Mouse (Mus musculus) embryonic stem cell, embryonic (primary cell): ENCODE results near the gene Tpk1.

Experiments used
- CTCF ChIA-PET, 4 experiments: fragments of 300-600 bp in 2 of 4; fragments of 350-600 bp in 2 of 4; sonication (Branson Sonifier 250); formaldehyde crosslinking; loops; one replicate each; lab custom pipeline; 2022; ENCODE audit warnings: inconsistent platforms in 2 of 4; lab: Charles Lee
- POLR2A ChIA-PET, 4 experiments: fragments of 300-600 bp in 2 of 4; fragments of 350-600 bp in 2 of 4; sonication (Branson Sonifier 250); formaldehyde crosslinking; loops; one replicate each; lab custom pipeline; 2022; ENCODE audit warnings: antibody characterized with exemption in 4 of 4, inconsistent platforms in 1 of 4; lab: Charles Lee

Gene Tpk1

DNA sequence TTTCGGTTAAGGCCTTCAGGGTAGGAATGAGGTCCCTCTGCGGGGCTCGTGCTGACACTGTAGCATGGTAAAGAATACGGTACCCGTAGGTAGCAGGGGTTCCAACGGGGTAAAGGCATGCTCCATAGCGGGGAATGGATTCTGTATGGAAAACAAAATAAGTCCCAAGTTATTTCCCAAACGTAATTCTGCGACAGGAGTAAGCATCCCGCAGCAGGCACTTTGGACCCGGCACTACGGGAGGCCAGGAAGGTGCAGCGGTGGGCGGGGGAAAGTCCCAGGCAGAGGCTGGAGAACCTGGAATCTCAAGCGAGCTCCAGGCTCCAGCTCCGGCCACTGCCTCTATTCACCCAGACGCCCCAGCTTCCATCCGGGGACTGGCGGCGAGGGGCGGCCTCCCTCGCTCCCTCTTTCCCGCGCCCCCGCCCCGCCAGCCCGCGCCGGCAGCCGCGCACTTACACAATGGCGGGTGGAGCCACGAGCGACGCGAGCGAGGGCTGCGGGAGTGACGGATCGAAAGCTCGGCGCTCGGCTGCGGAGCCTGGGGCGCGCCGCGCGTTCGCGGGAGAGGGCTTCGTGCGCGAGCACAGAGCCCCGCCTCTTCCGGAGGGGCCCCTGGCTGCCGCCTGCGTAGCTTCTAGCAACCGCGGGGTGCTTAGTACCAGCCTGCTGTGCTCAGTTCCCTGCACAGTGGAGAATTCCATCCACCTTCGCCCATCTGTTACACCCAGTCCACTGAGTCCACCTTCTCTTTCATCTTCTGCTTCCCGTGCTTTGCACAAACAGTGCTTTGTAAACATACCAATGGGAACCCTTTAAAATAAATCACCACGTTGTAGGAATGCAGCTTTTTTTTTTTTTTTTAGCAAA, at the start of gene Tpk1:
Gene Tpk1, minus strand, starts transcription at position 602 of the 870 bp plus-strand sequence.
- CTCF ChIA-PET = interaction anchor here in 3 of 4 experiments (0.6 to 1.0 kb wide), 4 partner anchors 10 to 613 kb away, joined by 3 read pairs; no protein-coding TSS in a partner anchor

DNA sequence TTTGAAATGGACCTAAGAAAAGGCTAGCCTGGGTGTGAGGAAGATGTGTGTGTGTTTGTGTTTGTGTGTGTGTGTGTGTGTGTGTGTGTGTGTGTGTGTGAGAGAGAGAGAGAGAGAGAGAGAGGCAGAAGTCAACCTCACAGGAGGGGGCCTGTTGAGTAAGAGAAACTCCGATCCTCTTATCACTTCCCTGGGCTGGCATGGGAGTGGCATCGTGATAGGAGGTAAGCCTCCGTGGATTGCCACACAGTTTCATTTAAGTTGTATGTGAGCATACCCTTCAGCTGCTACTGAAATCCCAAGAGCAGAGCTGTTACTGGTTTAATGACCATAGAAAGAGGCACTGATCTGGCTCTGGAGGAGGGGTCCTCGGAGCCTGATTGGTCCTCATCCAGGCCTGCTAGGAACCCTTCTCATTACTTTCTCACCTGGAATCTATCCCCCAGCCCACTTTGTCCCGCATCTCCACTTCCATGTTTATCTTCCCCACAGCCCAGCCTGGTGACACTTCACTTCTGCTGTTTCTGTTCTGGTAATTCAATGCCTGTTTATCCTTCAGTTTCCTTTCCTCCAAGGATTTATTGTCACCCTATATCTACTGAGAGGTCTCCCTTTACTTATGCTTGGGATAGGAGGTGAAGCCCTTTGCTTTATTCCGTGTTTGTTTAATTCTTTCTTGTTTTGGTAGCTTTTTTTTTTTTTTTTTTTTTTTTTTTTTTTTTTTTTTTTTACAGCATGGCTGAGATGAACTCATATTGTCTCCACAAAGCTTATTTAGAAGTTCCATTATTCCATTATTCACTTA, 36.9 kb upstream of the Tpk1 start:
- POLR2A ChIA-PET = interaction anchor here in 1 of 4 experiments (1.1 kb wide), 1 partner anchor 37 kb away, joined by 5 read pairs; the partner anchor contains the start of gene Tpk1
- CTCF ChIA-PET = no interaction called here

More for the DNA sequence above, at the start of gene Tpk1:
- POLR2A ChIA-PET = interaction anchor here (0.6 to 2.6 kb wide), 28 partner anchors 8 to 1401 kb away, joined by 3 to 22 read pairs (median 4); no protein-coding TSS in a partner anchor

DNA sequence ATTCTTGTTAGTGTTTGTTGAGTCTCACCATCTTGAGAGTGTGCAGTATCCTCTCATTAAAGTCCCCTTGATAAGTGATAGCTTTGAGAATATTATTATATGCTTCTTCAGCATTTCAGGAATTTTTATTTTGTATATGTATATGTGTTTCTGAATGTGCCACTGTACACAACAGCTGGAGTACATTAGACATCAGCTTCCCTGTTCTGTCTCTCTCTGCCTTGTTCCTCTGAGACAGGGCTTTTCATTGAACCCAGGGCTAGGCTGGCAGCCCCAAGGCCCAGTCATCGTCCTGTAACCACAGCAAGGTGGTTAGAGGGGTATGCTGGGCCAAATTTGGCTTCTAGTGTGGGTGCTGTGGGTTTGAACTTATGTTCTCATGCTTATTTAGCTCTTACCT, 25.8 kb upstream of the Tpk1 start:
- ChIA-PET CTCF (no interaction called here), POLR2A (no interaction called here)

DNA sequence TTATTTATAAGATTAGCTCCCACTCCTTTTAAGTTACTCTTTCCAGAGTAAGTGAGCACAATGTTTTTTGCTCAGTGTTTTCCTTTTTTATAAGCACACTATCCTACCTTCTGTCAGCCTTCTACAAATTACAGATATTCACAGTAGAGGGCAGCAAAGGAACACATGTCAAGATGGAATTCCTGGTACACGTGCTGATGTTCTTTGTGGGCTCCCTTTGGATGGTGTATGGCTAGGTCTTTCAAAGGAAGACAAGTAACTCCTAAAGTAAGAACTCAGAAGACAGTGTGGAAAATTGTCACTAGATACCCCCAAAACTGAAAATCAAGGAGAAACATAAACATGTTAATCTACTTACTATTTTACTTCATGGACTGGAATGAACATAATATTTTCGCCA, 19.9 kb upstream of the Tpk1 start:
- ChIA-PET CTCF (no interaction called here), POLR2A (no interaction called here)

DNA sequence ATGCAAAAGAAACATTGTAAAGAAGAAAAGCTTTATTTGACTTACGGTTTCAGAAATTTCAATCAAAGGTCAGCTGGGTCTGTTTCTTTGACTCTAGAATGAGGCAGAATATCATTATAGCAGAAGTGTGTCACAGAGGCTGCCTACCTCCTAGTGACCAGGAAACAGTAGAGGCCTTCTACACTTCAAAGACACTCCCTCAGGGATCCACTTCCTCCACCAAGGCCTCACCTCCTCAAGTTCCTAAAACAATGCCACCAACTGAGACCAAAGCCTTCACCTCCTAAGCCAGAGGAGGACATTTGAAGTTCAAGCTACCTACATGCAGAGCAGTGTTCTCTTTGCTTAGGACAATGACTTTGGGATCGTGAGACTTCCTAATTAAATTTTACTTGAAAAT, 16.5 kb upstream of the Tpk1 start:
- ChIA-PET POLR2A (interaction anchor here in 1 of 4 experiments (1.4 kb wide), 1 partner anchor 16 kb away, joined by 3 read pairs; the partner anchor contains the start of gene Tpk1), CTCF (interaction anchor here in 1 of 4 experiments (0.7 kb wide), 1 partner anchor 327 kb away, joined by 3 read pairs; no protein-coding TSS in a partner anchor)

DNA sequence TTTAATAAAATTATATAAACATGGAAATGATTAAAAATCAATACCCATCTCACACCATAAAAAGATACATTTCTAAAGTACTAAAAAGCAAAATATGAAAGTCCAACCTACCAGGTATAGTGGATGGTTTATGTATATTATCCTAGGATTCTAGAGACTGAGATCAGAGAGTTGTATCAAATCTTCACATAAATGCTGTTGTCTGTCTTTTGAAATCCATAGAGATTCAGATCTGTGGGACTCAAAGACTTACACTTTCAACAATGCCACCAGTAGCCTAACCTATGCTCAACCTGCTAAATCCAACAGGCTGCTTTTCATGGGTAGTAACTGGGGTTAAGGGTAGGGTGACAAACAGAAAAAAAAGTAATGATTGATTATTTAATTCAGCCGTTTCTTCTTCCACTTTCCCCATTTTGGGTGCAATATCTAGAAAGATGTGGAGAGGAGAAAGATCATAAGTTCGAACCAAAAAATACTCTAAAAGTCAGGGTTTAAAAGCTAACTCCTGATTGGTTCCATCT, 12.7 kb upstream of the Tpk1 start:
- ChIA-PET POLR2A (interaction anchor here in 2 of 4 experiments (1.2 to 1.4 kb wide), 2 partner anchors 13 kb away, joined by 3 to 6 read pairs; partner anchors contain the start of gene Tpk1 (in 2 of the 2)), CTCF (no interaction called here)

DNA sequence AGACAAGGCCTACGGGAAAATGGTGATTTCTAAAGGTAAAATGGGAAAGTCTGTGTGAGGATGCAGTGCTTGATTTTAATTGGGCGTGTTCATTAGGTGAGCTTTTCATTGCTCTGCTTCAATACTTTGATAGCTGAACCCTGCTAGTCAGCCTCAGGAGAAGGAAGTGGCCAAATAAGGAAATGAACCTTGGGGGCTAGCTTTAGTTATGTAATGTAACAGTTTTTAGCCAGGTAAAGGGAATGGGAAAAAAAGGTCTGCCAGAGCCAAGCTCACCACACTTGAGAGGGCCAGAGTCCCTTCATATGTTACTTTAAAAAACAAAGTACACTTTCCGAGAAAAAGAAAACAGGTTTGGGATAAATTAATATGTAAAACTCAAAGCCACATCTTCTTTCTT, 11.5 kb upstream of the Tpk1 start:
- CTCF ChIA-PET = no interaction called here
- POLR2A ChIA-PET = interaction anchor here in 1 of 4 experiments (1.0 kb wide), 1 partner anchor 11 kb away, joined by 3 read pairs; the partner anchor contains the start of gene Tpk1

DNA sequence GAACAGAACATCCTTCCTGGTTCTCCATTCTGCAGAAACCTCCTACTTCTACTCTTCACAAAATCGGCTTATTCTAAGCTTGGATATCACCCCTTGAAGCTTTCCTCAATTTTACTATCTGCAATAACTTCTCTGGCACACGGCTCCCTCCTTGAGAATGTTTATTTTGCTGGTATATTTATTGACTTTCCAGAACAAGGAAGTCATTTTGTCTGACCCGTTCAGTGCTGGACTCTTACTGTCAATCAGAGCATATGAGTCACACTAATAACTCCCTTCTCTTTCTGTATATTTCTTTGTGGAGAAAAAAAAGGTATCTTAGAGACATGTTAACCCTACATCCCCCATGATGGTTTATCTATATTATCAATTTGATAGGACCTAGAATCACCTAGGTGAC, 10.1 kb upstream of the Tpk1 start:
- POLR2A ChIA-PET = interaction anchor here in 2 of 4 experiments (1.4 to 2.0 kb wide), 2 partner anchors 10 kb away, joined by 4 to 11 read pairs; partner anchors contain the start of gene Tpk1 (in 2 of the 2)
- CTCF ChIA-PET = interaction anchor here in 1 of 4 experiments (1.0 kb wide), 1 partner anchor 10 kb away, joined by 3 read pairs; the partner anchor contains the start of gene Tpk1

DNA sequence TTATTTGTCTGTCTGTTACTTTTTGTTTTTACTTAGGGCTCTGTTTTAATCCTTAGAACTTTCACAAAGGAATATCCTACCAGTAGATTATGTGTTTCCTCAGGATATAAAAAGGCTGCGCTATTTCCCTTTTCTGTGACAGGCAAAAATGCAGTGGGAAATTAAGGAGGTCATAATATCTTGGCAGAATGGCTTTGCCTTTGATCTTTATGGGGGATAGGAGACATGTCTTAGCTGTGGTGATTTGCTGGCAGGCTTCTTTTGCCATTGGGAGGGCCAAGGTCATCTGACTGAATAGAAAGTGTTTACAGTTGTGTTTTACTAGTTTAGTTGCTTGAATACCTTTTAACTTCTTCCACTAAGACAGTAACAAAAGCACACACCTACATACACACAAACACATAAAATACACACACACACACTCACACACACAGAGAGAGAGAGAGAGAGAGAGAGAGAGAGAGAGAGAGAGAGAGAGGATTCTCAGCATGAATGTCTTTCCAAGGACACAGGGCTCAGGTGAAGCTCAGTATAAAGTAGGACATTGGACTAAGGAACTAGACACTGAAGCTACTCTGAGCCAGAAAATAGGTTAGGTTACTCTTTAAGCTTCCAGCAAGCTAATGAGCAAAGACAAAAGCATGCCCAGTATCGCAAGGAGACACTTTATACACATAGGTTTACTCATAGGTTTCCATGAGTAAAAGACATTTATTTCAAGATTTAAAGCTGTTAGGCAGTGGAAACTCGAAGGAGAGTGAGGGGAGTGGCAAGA, 9.1 kb upstream of the Tpk1 start:
- ChIA-PET CTCF (interaction anchor here in 2 of 4 experiments (0.5 to 1.0 kb wide), 3 partner anchors 9 to 360 kb away, joined by 3 read pairs; partner anchors contain the start of gene Tpk1 (in 1 of the 2)), POLR2A (interaction anchor here in 3 of 4 experiments (0.6 to 2.0 kb wide), 4 partner anchors 9 to 65 kb away, joined by 3 to 11 read pairs (median 4); partner anchors contain the start of gene Tpk1 (in 3 of the 3))

DNA sequence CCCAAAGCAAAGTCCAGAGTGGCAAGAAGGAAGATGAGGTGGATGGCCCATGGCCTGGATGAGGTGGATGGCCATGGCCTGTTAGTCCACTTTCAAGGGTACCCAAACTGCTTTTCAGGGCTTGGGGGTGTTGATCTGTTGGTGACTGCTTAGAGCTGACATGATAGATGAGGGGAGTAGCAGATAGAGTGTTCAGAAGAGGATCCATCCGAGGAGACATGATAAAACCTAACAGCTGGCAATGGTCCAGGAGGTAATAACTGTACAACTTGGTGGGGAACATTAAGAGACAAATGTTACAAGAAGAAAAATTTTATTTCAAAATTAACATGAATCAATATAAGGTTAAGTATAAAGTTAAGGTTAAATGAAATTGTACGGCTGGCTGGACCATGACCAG, 4.9 kb upstream of the Tpk1 start:
- CTCF ChIA-PET = no interaction called here

DNA sequence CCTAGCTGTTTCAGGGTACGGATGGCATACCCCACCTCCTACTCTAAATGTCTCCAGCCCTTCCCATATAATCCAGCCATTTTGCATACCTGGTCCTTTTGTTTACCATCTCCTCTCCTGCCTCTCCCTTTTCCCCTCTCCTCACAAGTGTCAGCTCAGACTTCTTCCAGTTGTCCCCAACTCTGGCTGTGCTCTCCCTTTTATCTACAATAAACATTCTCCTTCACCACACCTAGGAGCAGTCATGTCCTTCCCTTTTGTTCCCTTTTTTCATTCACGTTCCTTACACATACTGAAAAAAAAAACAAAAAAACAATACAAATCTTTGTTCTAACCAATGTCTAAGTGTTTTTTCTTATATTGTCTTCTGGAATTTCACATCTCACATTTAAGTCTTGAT, 1.6 kb upstream of the Tpk1 start:
- CTCF ChIA-PET = no interaction called here
- POLR2A ChIA-PET = no interaction called here

More for the DNA sequence above, 4.9 kb upstream of the Tpk1 start:
- POLR2A ChIA-PET = interaction anchor here in 1 of 4 experiments (0.7 kb wide), 1 partner anchor 49 kb away, joined by 5 read pairs; no protein-coding TSS in a partner anchor

DNA sequence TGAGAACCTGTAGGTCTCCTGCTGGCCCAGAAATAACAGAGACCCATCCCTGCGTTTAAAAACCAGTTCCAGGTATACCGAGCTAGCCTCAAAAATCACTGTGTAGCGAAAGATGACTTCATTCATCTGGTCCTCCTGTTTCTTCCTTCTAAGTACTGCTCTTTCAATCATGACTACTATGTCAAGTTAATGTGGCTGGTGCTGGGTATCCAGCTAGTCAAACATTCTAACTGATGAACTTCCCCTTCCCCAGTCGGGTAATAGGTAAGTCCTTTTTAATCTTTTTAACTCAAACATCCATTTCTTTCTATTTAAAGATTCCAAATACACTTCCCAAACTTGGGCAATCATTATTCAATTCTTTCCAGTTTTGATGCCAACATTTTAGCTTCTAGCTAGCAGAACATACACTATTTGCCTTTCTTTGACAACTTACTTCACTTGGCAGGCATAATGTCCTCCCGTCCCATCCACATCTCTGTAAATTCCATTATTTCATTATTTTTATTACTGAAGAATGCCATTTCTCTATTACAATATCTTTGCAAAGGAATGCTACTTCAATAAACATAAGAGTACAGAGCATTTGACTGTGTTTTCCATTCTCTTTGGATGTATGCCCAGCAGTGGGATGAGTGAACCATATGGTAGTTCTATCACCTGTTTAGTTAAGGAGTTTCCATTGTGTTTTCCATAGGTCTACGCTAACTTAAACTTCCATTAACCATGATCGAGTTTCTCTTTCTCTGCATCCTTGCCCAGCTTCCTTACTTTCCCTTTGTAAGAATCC, 728 bp upstream of the Tpk1 start:
- ChIA-PET CTCF (interaction anchor here in 2 of 4 experiments (0.6 to 1.0 kb wide), 2 partner anchors 9 to 340 kb away, joined by 3 read pairs; no protein-coding TSS in a partner anchor), POLR2A (interaction anchor here (0.7 to 2.6 kb wide), 21 partner anchors 9 to 1402 kb away, joined by 3 to 22 read pairs (median 4); no protein-coding TSS in a partner anchor)

DNA sequence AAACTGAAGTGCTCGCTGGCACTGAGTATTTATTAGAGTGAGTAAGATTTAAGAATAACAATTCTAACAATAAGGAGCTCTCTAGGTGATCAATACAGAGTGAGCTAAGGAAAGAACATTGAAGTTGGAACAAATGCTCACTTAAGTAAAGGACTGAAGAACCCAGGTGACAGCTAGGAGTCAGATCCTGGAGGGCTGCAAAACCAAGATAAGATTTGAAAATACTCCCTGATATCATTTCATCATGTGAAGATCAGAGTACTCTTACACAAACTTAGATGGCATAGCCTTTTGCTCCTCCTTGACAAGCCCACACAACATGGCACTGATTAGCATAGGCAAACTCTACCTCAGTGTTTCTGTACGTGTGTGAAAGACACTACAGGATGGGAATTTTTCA, 4.3 kb downstream of the Tpk1 start:
- POLR2A ChIA-PET = interaction anchor here in 1 of 4 experiments (0.8 kb wide), 1 partner anchor 8 kb away, joined by 3 read pairs; no protein-coding TSS in a partner anchor
- CTCF ChIA-PET = interaction anchor here in 1 of 4 experiments (0.6 kb wide), 1 partner anchor 901 kb away, joined by 4 read pairs; no protein-coding TSS in a partner anchor

DNA sequence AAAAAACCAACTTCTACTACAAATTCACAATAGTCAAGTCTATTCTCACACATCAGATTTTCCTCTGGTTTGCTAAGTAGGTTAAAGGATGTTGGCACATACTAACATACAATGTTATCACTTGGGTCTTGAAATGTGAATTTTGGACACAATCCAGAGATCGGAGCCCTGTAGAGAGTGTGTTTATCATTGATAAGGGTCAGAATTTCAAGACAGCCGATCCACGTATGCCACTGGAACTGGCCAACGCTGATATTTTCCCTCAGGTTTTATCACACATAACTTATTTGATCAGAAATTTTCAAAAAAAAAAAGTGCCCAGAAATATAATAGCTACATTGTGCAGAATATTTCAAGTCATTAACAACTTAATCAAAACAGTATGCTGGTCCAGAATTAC, 7.8 kb downstream of the Tpk1 start:
- CTCF ChIA-PET = no interaction called here
- POLR2A ChIA-PET = interaction anchor here in 1 of 4 experiments (1.8 kb wide), 1 partner anchor 8 kb away, joined by 5 read pairs; the partner anchor contains the start of gene Tpk1

DNA sequence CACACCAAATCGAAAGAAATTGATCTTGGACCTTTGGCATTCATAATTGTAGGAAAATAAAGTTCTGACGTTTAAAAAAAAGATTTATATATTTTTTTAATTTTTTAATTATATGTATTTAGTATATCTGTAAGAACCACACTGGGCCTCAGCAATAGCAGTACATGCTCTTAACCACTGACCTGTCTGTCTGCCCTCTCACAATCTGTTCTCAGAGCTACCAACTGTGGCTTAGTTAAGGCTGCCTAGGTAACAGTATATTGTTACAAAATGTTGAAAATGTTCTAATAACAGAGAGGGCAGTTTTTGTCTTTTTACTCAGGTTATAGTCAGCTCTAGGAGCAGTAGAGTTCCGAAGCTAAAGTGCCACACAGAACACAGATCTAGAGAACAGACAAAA, 8.2 kb downstream of the Tpk1 start:
- ChIA-PET CTCF (no interaction called here), POLR2A (interaction anchor here in 1 of 4 experiments (1.8 kb wide), 1 partner anchor 8 kb away, joined by 5 read pairs; the partner anchor contains the start of gene Tpk1)

DNA sequence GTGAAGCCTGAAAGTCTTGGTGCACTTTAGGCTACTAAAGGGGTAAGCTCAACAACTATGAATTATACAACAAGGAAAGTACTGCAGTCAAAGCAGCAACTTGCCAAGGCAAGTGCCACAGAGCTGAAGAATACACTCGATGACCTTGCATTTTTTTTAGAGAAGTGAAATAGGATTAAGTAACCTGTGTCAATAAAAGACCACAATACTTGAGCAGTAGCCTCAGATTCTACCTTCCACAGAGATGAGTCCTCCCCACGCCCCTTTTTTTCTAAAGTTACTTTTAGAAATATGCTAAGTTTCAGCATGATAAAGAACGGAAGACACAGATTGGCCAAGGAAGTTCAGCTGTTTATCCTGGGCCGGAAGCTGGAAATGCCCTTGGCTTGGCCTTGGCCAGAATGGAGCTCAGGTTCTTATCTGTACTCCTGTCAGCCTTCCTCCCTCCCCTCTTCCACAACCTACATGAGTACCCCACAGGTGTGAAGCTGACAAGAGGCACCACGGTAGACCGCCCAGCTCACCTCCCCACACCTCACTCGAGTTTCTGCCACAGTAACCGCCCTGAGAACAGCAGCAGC, 11.1 kb downstream of the Tpk1 start:
- ChIA-PET POLR2A (interaction anchor here (0.8 to 3.2 kb wide), 6 partner anchors 8 to 39 kb away, joined by 4 to 22 read pairs (median 6); partner anchors contain the start of gene Tpk1 (in 4 of the 4)), CTCF (no interaction called here)
